Mouse (Mus musculus): ENCODE results near the gene Ap4m1.
A peak's percentile ranks its signal among the peaks of the same experiment; 100 is the strongest.
"Not testable (repeated sequence)": the region's sequence is repeated elsewhere in the genome, so short reads cannot be mapped to it uniquely, and the experiment has no call there.

Gene Ap4m1

GRCm38 (mm10) chr5:138195463-138195862 lies 23.7 kb downstream of the Ap4m1 start:
- no peak for ATAC-seq (ENCODE audit: low TSS enrichment)

- ATAC-seq (ENCODE audit: low TSS enrichment) = peak; percentile 55; the same call in 1 of the 2 replicates
Observed at GRCm38 (mm10) chr5:138199576-138199975, 27.8 kb downstream of the Ap4m1 start.

DNA sequence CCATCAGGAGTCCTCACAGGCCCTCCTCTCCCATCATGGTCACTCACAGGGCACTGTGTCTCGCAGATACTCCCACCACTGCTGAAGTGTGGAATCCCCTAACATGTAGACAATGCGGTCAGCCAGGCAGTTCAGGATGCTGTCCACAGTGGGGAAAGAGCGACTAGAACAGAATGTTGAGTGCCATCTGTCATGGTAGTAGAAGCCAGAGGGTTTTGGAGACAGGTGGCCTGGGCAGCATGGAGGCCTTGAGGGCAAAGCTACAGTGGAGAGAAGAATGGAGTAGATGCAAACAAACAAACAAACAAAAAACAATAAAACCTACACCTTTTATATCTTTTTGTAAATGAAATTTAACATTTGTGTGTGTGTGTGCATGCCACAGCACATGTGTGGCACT lies 30.3 kb downstream of the Ap4m1 start:
- no peak for ATAC-seq (ENCODE audit: low TSS enrichment)

DNA sequence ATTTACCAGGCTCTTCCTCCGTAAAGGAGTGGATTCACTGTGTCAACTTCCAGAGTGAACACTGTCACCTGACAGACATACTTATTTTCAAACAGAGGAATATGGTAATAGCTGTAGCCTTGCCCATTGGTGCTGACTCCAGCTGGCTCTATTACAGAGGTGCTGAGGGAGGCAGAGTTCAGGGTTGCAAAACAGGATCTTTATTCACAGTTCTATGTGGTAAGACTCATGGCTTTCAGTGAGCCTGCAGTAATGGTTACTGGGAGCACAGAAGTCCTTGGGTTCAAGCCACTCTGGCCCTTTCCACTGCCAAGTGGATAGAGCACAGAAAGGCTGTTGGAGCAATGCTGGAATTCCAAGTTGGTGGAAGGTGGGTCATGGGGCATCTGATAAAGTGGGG lies 35.5 kb downstream of the Ap4m1 start:
- ATAC-seq (ENCODE audit: low TSS enrichment) = no peak

DNA sequence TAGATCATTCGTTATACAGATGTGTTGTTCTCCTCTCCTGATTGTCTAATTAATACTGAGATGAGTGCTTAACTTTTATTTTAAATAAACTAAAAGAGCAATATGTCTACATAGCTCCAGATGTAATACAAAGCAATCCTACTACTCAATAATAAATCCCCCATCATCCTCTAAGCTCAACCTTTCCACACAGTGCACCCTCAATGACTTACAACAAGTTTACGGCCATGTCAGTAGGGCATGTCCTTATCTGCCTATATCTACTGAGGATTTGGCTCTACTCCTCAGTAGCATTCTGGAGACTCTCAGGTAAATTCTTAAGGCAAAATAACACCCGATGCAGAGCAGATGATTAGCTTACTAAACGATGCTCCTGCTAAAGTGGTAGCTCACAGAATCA lies 36.1 kb downstream of the Ap4m1 start:
- ATAC-seq (ENCODE audit: low TSS enrichment) = no peak

- ATAC-seq (ENCODE audit: low TSS enrichment) = not testable (repeated sequence)
Observed at GRCm38 (mm10) chr5:138216632-138217031, 44.8 kb downstream of the Ap4m1 start.

- no peak for ATAC-seq (ENCODE audit: low TSS enrichment)
Observed at GRCm38 (mm10) chr5:138219864-138220263, 48.1 kb downstream of the Ap4m1 start.

- peak; percentile 64; the same call in 1 of the 2 replicates for ATAC-seq (ENCODE audit: low TSS enrichment)
Observed at GRCm38 (mm10) chr5:138222111-138222510, 50.3 kb downstream of the Ap4m1 start.

DNA sequence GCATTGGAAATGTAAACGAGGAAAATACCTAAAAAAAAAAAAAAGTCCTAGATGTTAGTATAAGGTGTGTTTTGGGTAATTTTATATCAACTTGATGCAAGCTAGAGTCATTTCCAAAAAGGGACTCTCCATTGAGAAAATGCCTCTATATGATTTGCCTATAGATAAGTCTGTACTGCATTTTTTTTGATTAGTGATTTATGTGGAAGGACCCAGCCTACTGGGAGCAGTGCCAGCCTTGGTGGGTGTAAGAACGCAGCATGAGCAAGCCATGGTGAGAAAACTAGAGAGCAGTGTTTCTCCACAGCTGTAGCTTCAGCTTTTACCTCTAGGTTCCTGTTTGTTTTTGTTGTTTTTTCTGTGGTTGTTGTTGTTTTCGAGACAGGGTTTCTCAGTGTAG lies 51.5 kb downstream of the Ap4m1 start:
- ATAC-seq (ENCODE audit: low TSS enrichment) = no peak

DNA sequence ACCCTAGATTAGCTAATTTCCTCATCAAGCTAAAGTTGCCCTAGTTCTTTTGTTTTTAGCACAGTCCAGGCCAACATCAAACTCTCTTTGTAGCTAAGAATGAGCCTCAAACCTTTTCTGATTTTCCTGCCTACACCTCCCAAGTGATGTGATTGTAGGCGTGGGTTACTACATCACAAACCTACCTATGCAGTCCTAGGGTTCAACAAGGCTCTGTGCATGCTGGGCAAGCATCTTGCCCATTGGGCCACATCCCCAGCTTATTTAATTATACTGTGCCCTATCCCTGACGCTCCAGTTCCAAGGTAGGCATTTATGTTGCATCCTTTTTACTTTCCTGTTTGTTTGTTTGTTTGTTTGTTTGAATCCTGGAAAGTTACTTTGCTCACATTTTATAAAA lies 53.9 kb downstream of the Ap4m1 start, which contains the start of gene Nxpe5:
TSS of gene Nxpe5 (plus strand) at position 199 of the 400 bp plus-strand sequence.
- no peak for ATAC-seq (ENCODE audit: low TSS enrichment)

- no peak for ATAC-seq (ENCODE audit: low TSS enrichment)
Observed at GRCm38 (mm10) chr5:138226491-138226890, 54.7 kb downstream of the Ap4m1 start.

GRCm38 (mm10) chr5:138227367-138227766 lies 55.6 kb downstream of the Ap4m1 start:
- ATAC-seq (ENCODE audit: low TSS enrichment) = no peak

DNA sequence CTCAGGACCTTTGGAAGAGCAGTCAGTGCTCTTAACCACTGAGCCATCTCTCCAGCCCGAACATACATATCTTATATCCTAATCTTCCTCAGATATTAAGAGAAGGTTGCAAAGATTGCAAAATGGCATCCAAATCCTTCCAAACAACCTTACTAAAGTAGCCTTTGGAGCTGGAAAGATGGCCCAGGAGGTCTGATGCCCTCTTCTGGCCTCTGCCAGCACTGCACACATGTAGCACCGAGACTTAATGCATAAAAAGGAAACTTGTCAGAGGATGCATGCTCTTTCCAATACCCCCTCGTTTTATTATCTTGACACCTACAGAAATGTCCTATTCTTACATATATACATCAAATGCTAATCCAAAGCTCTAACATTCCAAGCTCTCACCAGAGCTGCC lies 56.2 kb downstream of the Ap4m1 start:
- ATAC-seq (ENCODE audit: low TSS enrichment) = no peak

DNA sequence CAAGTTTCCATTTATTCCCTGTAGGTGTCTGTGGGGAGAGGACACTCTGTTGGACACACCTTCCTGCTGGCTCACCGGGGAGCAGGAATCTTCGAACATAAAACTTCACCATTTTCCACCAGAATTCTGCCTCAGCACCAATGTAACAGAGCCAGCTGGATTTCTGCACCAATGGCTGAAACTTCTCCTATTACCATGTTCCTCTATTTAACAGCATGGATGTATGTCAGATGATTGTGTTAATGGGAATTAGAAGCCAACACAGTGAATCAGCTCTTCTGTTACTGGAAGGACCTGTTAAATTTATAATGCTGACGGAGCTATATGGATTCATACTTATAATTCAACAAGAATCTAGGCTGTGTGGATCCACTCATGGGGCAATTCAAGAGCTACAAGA lies 57.7 kb downstream of the Ap4m1 start:
- no peak for ATAC-seq (ENCODE audit: low TSS enrichment)

All from frontal cortex, adult (tissue).